Mouse (Mus musculus) megakaryocyte-erythroid progenitor cell, adult 5-6 weeks (primary cell): ENCODE results near the gene Prokr2. TPM values are rescaled to one million over a fixed set of nuclear protein-coding genes. Genes with fewer than 3 reads are reported as not detected.
"Not testable (repeated sequence)": the region's sequence is repeated elsewhere in the genome, so short reads cannot be mapped to it uniquely, and the experiment has no call there.

Source experiments
- ATAC-seq: replicated peaks from 2 replicates; pipeline ENCODE4 v1.8.0; 2016; ENCODE audit warnings: mild to moderate bottlenecking, inconsistent platforms; ENCODE audit not compliant: severe bottlenecking, poor library complexity, low FRiP score, low TSS enrichment
- total RNA-seq, 2 experiments: library from RNA; stranded (forward) in 1 of 2; stranded (reverse) in 1 of 2; fragments of 200-1000, 215-1000 nt in 1 of 2; fragments of >200 nt in 1 of 2; fragmentation: Nextera tagmentation in 1 of 2; gene quantifications; 2 replicates each; pipeline ENCODE4 v1.2.3; 2014 to 2017

The Prokr2 gene
- total RNA-seq, 2 experiments from 2014 or later = not detected

DNA sequence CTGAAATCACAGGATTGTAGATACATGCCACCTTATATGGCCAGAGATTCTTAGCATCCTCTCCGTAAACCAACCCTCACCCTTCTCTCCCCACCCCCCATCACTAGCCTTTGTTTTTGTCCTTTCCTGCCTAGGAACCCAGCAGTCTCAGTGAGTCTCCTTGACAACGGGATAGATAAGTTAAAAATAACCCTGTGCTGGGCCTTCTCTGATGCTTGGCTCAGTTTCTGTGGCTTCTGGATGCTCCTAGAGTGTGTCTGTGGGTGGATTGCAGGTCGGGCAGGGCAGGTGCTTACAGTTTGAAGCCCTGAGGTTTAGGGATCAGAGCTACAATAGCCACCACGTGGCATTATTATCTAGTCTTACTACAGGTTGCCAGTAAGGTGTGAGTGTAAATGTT lies 93.2 kb downstream of the Prokr2 start:
- peak; percentile 27; the same call in 1 of the 2 replicates for ATAC-seq

- no peak for ATAC-seq
These were observed 94.0 kb downstream of the Prokr2 start for GRCm38 (mm10) chr2:132291265-132291664.

DNA sequence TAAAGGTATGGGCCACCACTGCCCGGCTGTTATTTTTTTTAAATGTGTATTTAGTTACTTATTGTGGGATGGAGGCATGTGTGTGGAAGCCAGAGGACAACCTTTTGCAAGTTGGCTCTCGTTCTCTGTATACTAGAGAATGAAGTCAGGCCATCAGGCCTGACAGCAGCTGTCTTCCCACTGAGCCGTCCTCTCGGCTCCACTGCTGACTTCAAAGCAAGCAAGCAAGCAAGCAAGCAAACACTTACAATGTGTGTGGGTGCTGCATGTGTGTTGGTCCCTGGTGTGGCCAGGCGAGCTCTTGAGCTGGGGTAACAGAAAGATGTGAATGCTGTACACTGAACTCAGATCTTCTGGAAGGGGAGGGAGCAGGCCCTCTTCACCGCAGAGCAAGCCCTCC lies 94.4 kb downstream of the Prokr2 start:
- no peak for ATAC-seq

DNA sequence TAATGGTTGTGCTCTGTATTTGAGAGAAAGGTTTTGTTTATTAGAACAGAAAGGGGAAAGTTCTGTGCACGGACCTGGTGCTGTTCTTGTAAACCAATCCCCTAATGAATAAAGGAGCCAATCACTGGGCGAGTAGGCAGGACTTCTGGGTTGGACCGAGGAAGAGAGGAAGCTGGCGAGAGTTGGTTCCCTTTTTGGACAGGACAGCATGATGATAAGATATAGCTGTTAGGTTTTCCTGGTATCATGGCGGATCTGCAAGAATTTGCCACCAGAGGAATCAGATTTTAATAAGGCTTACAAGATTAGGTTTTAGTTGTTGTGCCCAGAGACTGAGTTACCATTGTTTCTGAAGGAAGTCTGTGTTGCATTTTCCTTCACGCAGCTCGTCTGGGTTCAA lies 96.0 kb downstream of the Prokr2 start:
- ATAC-seq = not testable (repeated sequence)

Other genes with a start within 250 kb of the Prokr2 start
- 7.1 and 9.3 TPM in 2 replicates for gene Slc23a2, start 240.3 kb downstream of the Prokr2 start, total RNA-seq (2014; fragmentation: Nextera tagmentation)
- 5.5 and 7.3 TPM in 2 replicates for gene Slc23a2, start 240.3 kb downstream of the Prokr2 start, total RNA-seq (2017)
- 29.5 and 41.7 TPM in 2 replicates for gene Tmem230, start 137.6 kb downstream of the Prokr2 start, total RNA-seq (2014; fragmentation: Nextera tagmentation)
- gene Tmem230, start 137.6 kb downstream of the Prokr2 start, total RNA-seq (2017) = 24.2 and 28.3 TPM in 2 replicates
- 722 and 749 TPM in 2 replicates for gene Pcna, start 132.1 kb downstream of the Prokr2 start, total RNA-seq (2014; fragmentation: Nextera tagmentation)
- 719 and 736 TPM in 2 replicates for gene Pcna, start 132.1 kb downstream of the Prokr2 start, total RNA-seq (2017)
- gene Cds2, start 122.3 kb downstream of the Prokr2 start, total RNA-seq (2014; fragmentation: Nextera tagmentation) = 15.0 and 15.6 TPM in 2 replicates
- gene Cds2, start 122.3 kb downstream of the Prokr2 start, total RNA-seq (2017) = 10.9 and 26.8 TPM in 2 replicates
- gene Gpcpd1, start 202.3 kb upstream of the Prokr2 start, total RNA-seq (2014; fragmentation: Nextera tagmentation) = 15.5 and 21.6 TPM in 2 replicates
- 18.6 and 30.4 TPM in 2 replicates for gene Gpcpd1, start 202.3 kb upstream of the Prokr2 start, total RNA-seq (2017)